Mouse (Mus musculus) liver, postnatal 0 days (tissue): ENCODE data around the gene Col4a1. TPM values are rescaled to one million over a fixed set of nuclear protein-coding genes. Genes with fewer than 3 reads are reported as not detected.
A peak's percentile ranks its signal among the peaks of the same experiment; 100 is the strongest.

Experiments
- ATAC-seq: fragments of 200-750 bp; cut with Nextera tagmentation; 2 replicates; pipeline ENCODE4 v1.8.0; 2017; ENCODE audit warnings: mild to moderate bottlenecking, moderate library complexity
- DNase-seq: peaks from one replicate; pipeline ENCODE4 v3.0.0-alpha.2; 2016
- H3K27ac ChIP-seq: fragments of 300-500 bp; sonication (generic); 2 replicates; pipeline ENCODE4 v1.5.1; 2014; ENCODE audit warnings: antibody characterized with exemption, moderate library complexity, mild to moderate bottlenecking, low read depth
- H3K27me3 ChIP-seq: fragments of 300-500 bp; sonication (generic); 2 replicates; pipeline ENCODE4 v1.6.1; 2014; ENCODE audit warnings: low read length, control low read depth, mixed read lengths; ENCODE audit not compliant: insufficient read depth
- H3K36me3 ChIP-seq: fragments of 300-500 bp; sonication (generic); replicated peaks from 2 replicates; pipeline ENCODE4 v1.6.1; 2014; ENCODE audit warnings: mild to moderate bottlenecking, control low read depth, low read length, moderate library complexity, mixed read lengths; ENCODE audit not compliant: insufficient read depth
- H3K4me1 ChIP-seq: fragments of 300-500 bp; sonication (generic); 2 replicates; pipeline ENCODE4 v1.6.1; 2014; ENCODE audit warnings: antibody characterized with exemption, mild to moderate bottlenecking, control low read depth; ENCODE audit not compliant: insufficient read depth
- H3K4me2 ChIP-seq: fragments of 300-500 bp; sonication (generic); 2 replicates; pipeline ENCODE4 v1.6.1; 2014; ENCODE audit warnings: low read depth, mild to moderate bottlenecking, low read length, moderate library complexity, mixed read lengths
- H3K4me3 ChIP-seq: fragments of 300-500 bp; sonication (generic); 2 replicates; pipeline ENCODE4 v1.5.1; 2014; ENCODE audit warnings: low read depth, low read length
- H3K9ac ChIP-seq: fragments of 300-500 bp; sonication (generic); replicated peaks from 2 replicates; pipeline ENCODE4 v1.6.1; 2014; ENCODE audit warnings: mild to moderate bottlenecking, moderate library complexity
- H3K9me3 ChIP-seq: fragments of 300-500 bp; sonication (generic); 2 replicates; pipeline ENCODE4 v1.6.1; 2016; ENCODE audit warnings: mild to moderate bottlenecking, control low read depth, low read length, mixed read lengths
- CTCF ChIP-seq: sonication (generic); IDR thresholded peaks from 2 replicates; pipeline ENCODE4 v1.5.1; 2016; ENCODE audit warnings: antibody characterized with exemption, low read depth
- EP300 ChIP-seq: IDR thresholded peaks from 2 replicates; pipeline ENCODE4 v1.6.1; 2016; ENCODE audit warnings: antibody characterized with exemption, low read depth, mild to moderate bottlenecking
- WGBS: fragments of 180-500 bp; shearing (Covaris S2); extraction: QIAGEN DNeasy Blood & Tissue Kit; methylation state at CpG from one replicate; pipeline ENCODE4 v1.1.7; 2014; ENCODE audit not compliant: insufficient replicate concordance; 5-methylcytosine and 5-hydroxymethylcytosine counted together
- polyA plus RNA-seq: library from polyadenylated mRNA; unstranded; fragments of >200 nt; fragmentation: Nextera tagmentation; extraction: Ambion mirVana; gene quantifications from 2 replicates; pipeline ENCODE4 v1.2.1, GENCODE M21; 2015

Gene Col4a1
- polyA plus RNA-seq, result 15.8 and 22.6 TPM in 2 replicates

GRCm38 (mm10) chr8:11312349-11313175 is at the start of gene Col4a1, which contains the start of gene Col4a2:
TSS of gene Col4a1 (minus strand) at chr8:11312826.
TSS of gene Col4a2 (plus strand) at chr8:11312805.
- peak; percentile 53; the same call in 1 of the 2 replicates for ATAC-seq
- Histone ChIP-seq H3K4me2 (peak within 1 kb of the TSS; percentile 78), H3K4me1 (peaks cover 7% of the 10 kb centered on the region; the same call in 1 of the 2 replicates), H3K4me3 (peak within 1 kb of the TSS; percentile 56), H3K9me3 (no peaks in the 10 kb centered on the region), H3K36me3 (no peaks in the 10 kb centered on the region), H3K9ac (peak within 1 kb of the TSS; percentile 61), H3K27me3 (peaks cover 28% of the 10 kb centered on the region), H3K27ac (peak within 1 kb of the TSS; percentile 55)
- DNase-seq, result peak; percentile 58
- TF ChIP-seq EP300 (no peak), CTCF (no peak)
- under 1% methylated on average over 65 of the region's 87 CpGs for WGBS

GRCm38 (mm10) chr8:11361546-11362277 is 49.1 kb upstream of the Col4a1 start:
- Histone ChIP-seq H3K4me2 (no peak overlapping the region), H3K27me3 (no peaks in the 10 kb centered on the region), H3K27ac (no peak overlapping the region), H3K9ac (no peak overlapping the region), H3K4me3 (no peak overlapping the region), H3K9me3 (no peaks in the 10 kb centered on the region), H3K36me3 (no peaks in the 10 kb centered on the region), H3K4me1 (no peaks in the 10 kb centered on the region)
- DNase-seq, result no peak
- 64% methylated on average over 9 of the region's 9 CpGs for WGBS
- TF ChIP-seq CTCF (no peak), EP300 (no peak)
- ATAC-seq, result no peak

- Histone ChIP-seq H3K9ac (no peak overlapping the region), H3K4me1 (no peaks in the 10 kb centered on the region), H3K4me2 (no peak overlapping the region), H3K9me3 (no peaks in the 10 kb centered on the region), H3K36me3 (no peaks in the 10 kb centered on the region), H3K27ac (no peak overlapping the region), H3K27me3 (no peaks in the 10 kb centered on the region), H3K4me3 (no peak overlapping the region)
- DNase-seq, result no peak
- TF ChIP-seq CTCF (no peak), EP300 (no peak)
- ATAC-seq, result no peak
- 78% methylated on average over 5 of the region's 5 CpGs for WGBS
Measured at GRCm38 (mm10) chr8:11359846-11360245, 47.2 kb upstream of the Col4a1 start.

GRCm38 (mm10) chr8:11357921-11358436 is 45.4 kb upstream of the Col4a1 start:
- H3K27ac ChIP-seq, result no peak overlapping the region
- no peak for ATAC-seq
- DNase-seq, result no peak
- no peaks in the 10 kb centered on the region for H3K4me1 ChIP-seq
- H3K4me3 ChIP-seq, result no peak overlapping the region
- H3K9ac ChIP-seq, result no peak overlapping the region
- TF ChIP-seq CTCF (no peak), EP300 (no peak)
- no peaks in the 10 kb centered on the region for H3K27me3 ChIP-seq
- H3K9me3 ChIP-seq, result no peaks in the 10 kb centered on the region
- no peaks in the 10 kb centered on the region for H3K36me3 ChIP-seq
- WGBS, result 35% methylated on average over 7 of the region's 7 CpGs
- no peak overlapping the region for H3K4me2 ChIP-seq

- H3K4me3 ChIP-seq, result no peak overlapping the region
- no peak for ATAC-seq
- no peaks in the 10 kb centered on the region for H3K27me3 ChIP-seq
- H3K9ac ChIP-seq, result no peak overlapping the region
- WGBS, result 51% methylated on average over 8 of the region's 8 CpGs
- no peaks in the 10 kb centered on the region for H3K4me1 ChIP-seq
- H3K4me2 ChIP-seq, result no peak overlapping the region
- DNase-seq, result no peak
- no peaks in the 10 kb centered on the region for H3K36me3 ChIP-seq
- no peaks in the 10 kb centered on the region for H3K9me3 ChIP-seq
- TF ChIP-seq EP300 (no peak), CTCF (no peak)
- H3K27ac ChIP-seq, result no peak overlapping the region
Measured at GRCm38 (mm10) chr8:11356776-11357175, 44.1 kb upstream of the Col4a1 start.

- Histone ChIP-seq H3K9me3 (no peaks in the 10 kb centered on the region), H3K27me3 (no peaks in the 10 kb centered on the region), H3K4me1 (no peaks in the 10 kb centered on the region), H3K36me3 (no peaks in the 10 kb centered on the region), H3K27ac (no peak overlapping the region), H3K9ac (no peak overlapping the region), H3K4me2 (no peak overlapping the region), H3K4me3 (no peak overlapping the region)
- DNase-seq, result no peak
- TF ChIP-seq CTCF, result no peak
- TF ChIP-seq EP300, result no peak
- ATAC-seq, result no peak
- WGBS, result 82% methylated on average over 3 of the region's 3 CpGs
Measured at GRCm38 (mm10) chr8:11355900-11356299, 43.3 kb upstream of the Col4a1 start.
